Comparison of ENCODE assay signal across 15 mouse cellular contexts in the genomic region with DNA sequence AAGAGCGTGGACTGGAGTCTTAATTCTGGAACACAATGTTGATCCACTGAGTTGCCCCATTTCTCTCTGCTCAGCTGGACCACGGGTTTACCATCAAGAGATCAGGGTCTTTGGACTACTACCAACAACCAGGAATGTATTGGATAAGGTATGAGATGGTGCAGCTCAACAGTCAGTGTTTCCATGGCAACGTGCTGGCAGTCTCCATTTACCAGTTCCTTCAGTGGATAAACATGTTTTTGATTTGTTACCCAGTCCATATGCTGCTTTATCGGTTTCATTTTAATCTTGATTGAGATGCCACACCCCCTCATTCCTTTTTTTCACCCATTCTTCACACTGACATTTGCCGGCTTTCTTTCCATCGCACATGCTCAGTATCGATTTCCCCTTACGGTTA. TPM values are rescaled to one million over a fixed set of nuclear protein-coding genes. Genes with fewer than 3 reads are reported as not detected.
DNase-seq lines count a peak whose midpoint lies in the region; ATAC-seq and TF ChIP-seq lines count a peak whose summit lies in the region.
"Had no signal": no experiment of that assay in that cellular context is flagged by ENCODE, and none has a peak within 500 bp of the region (broad histone marks: within the 10 kb centered on the region; RNA-seq: fewer than 3 reads in every experiment).

No protein-coding gene starts in this region.

- H3K27ac ChIP-seq in cerebellum, adult 2 months (ENCODE audit: insufficient read depth, low read length), result peak overlapping the region; percentile 24; the same call in 1 of the 2 replicates
- H3K27ac ChIP-seq in left cerebral cortex, adult 2 months, result peak overlapping the region; percentile 61
- peak overlapping the region; percentile 16; the same call in 1 of the 2 replicates for H3K27ac ChIP-seq in forebrain, embryonic 14.5 days (ENCODE audit: low read depth, low read length)
- peak overlapping the region; percentile 88 for H3K27ac ChIP-seq in midbrain, embryonic 16.5 days (ENCODE audit: low read length)
- H3K27ac ChIP-seq: neural tube, embryonic 12.5 days had no signal

- no peak overlapping the region for H3K4me3 ChIP-seq in cerebellum, adult 2 months (replicated peaks; ENCODE audit: insufficient read depth, low read depth, low read length)
- H3K4me3 ChIP-seq in left cerebral cortex, adult 2 months, result no peak overlapping the region
- H3K4me3 ChIP-seq in forebrain, embryonic 14.5 days (ENCODE audit: low read depth, low read length), result no peak overlapping the region
- no peak overlapping the region for H3K4me3 ChIP-seq in midbrain, embryonic 16.5 days (ENCODE audit: low read depth, low read length)
- H3K4me3 ChIP-seq: neural tube, embryonic 12.5 days had no signal

- H3K27me3 ChIP-seq in cerebellum, adult 2 months (ENCODE audit: control insufficient read depth, insufficient read depth, low read length), result no peaks in the 10 kb centered on the region
- H3K27me3 ChIP-seq in forebrain, embryonic 14.5 days (replicated peaks; ENCODE audit: control insufficient read depth, insufficient read depth, low read length), result no peaks in the 10 kb centered on the region
- H3K27me3 ChIP-seq in midbrain, embryonic 16.5 days (ENCODE audit: control insufficient read depth, insufficient read depth, low read depth, low read length), result no peaks in the 10 kb centered on the region
- H3K27me3 ChIP-seq: neural tube, embryonic 12.5 days had no signal

- TF ChIP-seq CTCF in cerebellum, adult 2 months (IDR thresholded peaks at IDR 0.05; ENCODE audit: borderline replicate concordance, insufficient read depth, low read depth, low read length), result no peak
- no peak for TF ChIP-seq CTCF in left cerebral cortex, adult 2 months (IDR thresholded peaks at IDR 0.05)

- H3K9ac ChIP-seq in forebrain, embryonic 14.5 days (ENCODE audit: low read length), result no peak overlapping the region
- H3K9ac ChIP-seq in midbrain, embryonic 16.5 days (ENCODE audit: low read depth, low read length), result peak overlapping the region; percentile 6; the same call in 1 of the 2 replicates
- H3K9ac ChIP-seq: neural tube, embryonic 12.5 days had no signal

- TF ChIP-seq POLR2A in cerebellum, adult 2 months (IDR thresholded peaks at IDR 0.05; ENCODE audit: borderline replicate concordance, insufficient read depth, low read length), result no peak

- H3K4me1 ChIP-seq in cerebellum, adult 2 months (ENCODE audit: control insufficient read depth, insufficient read depth, low read length), result peaks cover 19% of the 10 kb centered on the region
- peaks cover 41% of the 10 kb centered on the region for H3K4me1 ChIP-seq in forebrain, embryonic 14.5 days (ENCODE audit: control insufficient read depth, insufficient read depth, low read length)
- peaks cover 59% of the 10 kb centered on the region for H3K4me1 ChIP-seq in midbrain, embryonic 16.5 days (ENCODE audit: control insufficient read depth, insufficient read depth, low read length)

- H3K9me3 ChIP-seq in forebrain, embryonic 14.5 days (replicated peaks; ENCODE audit: control insufficient read depth, low read length), result no peaks in the 10 kb centered on the region
- H3K9me3 ChIP-seq in midbrain, embryonic 16.5 days (replicated peaks; ENCODE audit: control insufficient read depth, low read length, poor library complexity, severe bottlenecking), result no peaks in the 10 kb centered on the region
- H3K9me3 ChIP-seq: neural tube, embryonic 12.5 days had no signal

- ATAC-seq in cerebellum, adult (ENCODE audit: insufficient number of reproducible peaks, low FRiP score, low TSS enrichment), result no peak
- ATAC-seq in forebrain, embryonic 14.5 days, result peak; percentile 54; the same call in 1 of the 2 replicates
- ATAC-seq in midbrain, embryonic 16.5 days, result peak; percentile 13; the same call in 1 of the 2 replicates

- peak in 1 of 2 experiments; percentile 58 for DNase-seq in cerebellum, adult 2 months
- DNase-seq in left cerebral cortex, adult 2 months (ENCODE audit: extremely low spot score in 1 of 2, low spot score in 2 of 2), result no peak
- no peak for DNase-seq in left cerebral cortex, postnatal 10 days (ENCODE audit: extremely low spot score in 1 of 2, low spot score in 2 of 2)
- DNase-seq in forebrain, embryonic 14.5 days (ENCODE audit: low spot score), result peak; percentile 89
- DNase-seq in T-cell, adult 2 months (ENCODE audit: low spot score), result no peak
- DNase-seq in ovary, postnatal 14 days (ENCODE audit: low spot score), result no peak
- DNase-seq: gastrocnemius, postnatal 25 days; heart, postnatal 10 days; kidney, adult 8-10 months; spleen, adult 18-20 months had no signal

- WGBS in cerebellum, adult 2 months, result 24% methylated on average over 8 of the region's 8 CpGs
- whole genome bisulfite sequencing in forebrain, embryonic 14.5 days, result 48% methylated on average over 8 of the region's 8 CpGs
- 30% methylated on average over 8 of the region's 8 CpGs for WGBS in midbrain, embryonic 16.5 days

- intact Hi-C loops in left cerebral cortex, adult 2 months (cut with DNase I), result no loop called here
- intact Hi-C loops in left cerebral cortex, postnatal 10 days (cut with DNase I), result no loop called here

- peaks cover 6% of the 10 kb centered on the region; the same call in 1 of the 2 replicates for H3K36me3 ChIP-seq in forebrain, embryonic 14.5 days (ENCODE audit: control insufficient read depth, insufficient read depth, low read length)
- peaks cover 8% of the 10 kb centered on the region; the same call in 1 of the 2 replicates for H3K36me3 ChIP-seq in midbrain, embryonic 16.5 days (ENCODE audit: control insufficient read depth, insufficient read depth, low read length)
- H3K36me3 ChIP-seq: neural tube, embryonic 12.5 days had no signal

- 0 out of 2 replicates have a peak overlapping the region, but pooled peaks have one; percentile 8 for H3K4me2 ChIP-seq in forebrain, embryonic 14.5 days (ENCODE audit: low read length)
- H3K4me2 ChIP-seq in midbrain, embryonic 16.5 days (ENCODE audit: low read length), result no peak overlapping the region
- H3K4me2 ChIP-seq: neural tube, embryonic 12.5 days had no signal

RNA-seq across cellular contexts. Expression of a gene that starts 49.8 kb away (rescaled TPM):
- polyA plus RNA-seq in cerebellum, adult 2 months (2012; rRNA removed), result not detected in 2 replicates
- not detected for total RNA-seq in left cerebral cortex, adult 2 months (2021)
- not detected for total RNA-seq in left cerebral cortex, postnatal 10 days (2021)
- polyA plus RNA-seq in forebrain, embryonic 14.5 days (2014; fragmentation: Nextera tagmentation; extraction: Ambion mirVana), result not detected in 2 replicates
- not detected in 2 replicates for polyA plus RNA-seq in midbrain, embryonic 16.5 days (2015; fragmentation: Nextera tagmentation; extraction: Ambion mirVana)
- total RNA-seq: ES-E14; gastrocnemius, postnatal 25 days; heart, postnatal 10 days had no signal
- polyA plus RNA-seq: liver, embryonic 16.5 days; neural tube, embryonic 12.5 days had no signal

Comparison
In these comparisons a context has a peak if more than half of its experiments do, and no peak if none do; other contexts are left out.
1. H3K27ac ChIP-seq: peak in every context shown above with its lines; median percentile 88 in midbrain, embryonic 16.5 days; 61 in left cerebral cortex, adult 2 months; 24 in cerebellum, adult 2 months; 16 in forebrain, embryonic 14.5 days.